Mouse (Mus musculus): ENCODE results near the gene Nipal3. TPM values are rescaled to one million over a fixed set of nuclear protein-coding genes. Genes with fewer than 3 reads are reported as not detected.

Gene Nipal3
- polyA plus RNA-seq, 1 experiment: 23.5 TPM

- H3K27me3 ChIP-seq (ENCODE audit: control insufficient read depth, insufficient read depth, low read length): peaks cover 7% of the 10 kb centered on the region
- no peak overlapping the region; the same call in 1 of the 2 replicates for H3K4me3 ChIP-seq (ENCODE audit: extremely low read depth, insufficient read depth, insufficient read length)
Observed at GRCm38 (mm10) chr4:135397551-135397950, 97.3 kb downstream of the Nipal3 start.

GRCm38 (mm10) chr4:135396303-135396702, 98.5 kb downstream of the Nipal3 start:
- WGBS: 87% methylated on average over 5 of the region's 5 CpGs
- H3K36me3 ChIP-seq (ENCODE audit: control insufficient read depth, insufficient read depth, low read length): no peaks in the 10 kb centered on the region
- no peak for DNase-seq (ENCODE audit: low read depth in 1 of 2, low spot score in 2 of 2)
- no peak for TF ChIP-seq CTCF (IDR thresholded peaks at IDR 0.05; ENCODE audit: extremely low read depth, insufficient read depth, insufficient read length, insufficient replicate concordance)
- H3K4me3 ChIP-seq (ENCODE audit: extremely low read depth, insufficient read depth, insufficient read length): no peak overlapping the region
- H3K4me1 ChIP-seq (ENCODE audit: control insufficient read depth, insufficient read depth, insufficient read length): no peaks in the 10 kb centered on the region
- peaks cover 7% of the 10 kb centered on the region for H3K27me3 ChIP-seq (ENCODE audit: control insufficient read depth, insufficient read depth, low read length)
- no peak overlapping the region for H3K27ac ChIP-seq (ENCODE audit: insufficient read depth, low read length)

More at GRCm38 (mm10) chr4:135397551-135397950, 97.3 kb downstream of the Nipal3 start:
- Histone ChIP-seq H3K36me3 (ENCODE audit: control insufficient read depth, insufficient read depth, low read length) (no peaks in the 10 kb centered on the region), H3K27ac (ENCODE audit: insufficient read depth, low read length) (no peak overlapping the region), H3K4me1 (ENCODE audit: control insufficient read depth, insufficient read depth, insufficient read length) (no peaks in the 10 kb centered on the region)
- WGBS: 21% methylated on average over 16 of the region's 16 CpGs
- DNase-seq (ENCODE audit: low read depth in 1 of 2, low spot score in 2 of 2): no peak
- TF ChIP-seq CTCF (IDR thresholded peaks at IDR 0.05; ENCODE audit: extremely low read depth, insufficient read depth, insufficient read length, insufficient replicate concordance) (no peak), POLR2A (IDR thresholded peaks at IDR 0.05; ENCODE audit: low read depth, low read length) (no peak)

Other genes starting within 250 kb of the Nipal3 start
- gene Clic4, start 222.2 kb downstream of the Nipal3 start, polyA plus RNA-seq (2012; rRNA removed): 34.7 and 40.8 TPM in 2 replicates
- gene Srrm1, start 141.7 kb downstream of the Nipal3 start, polyA plus RNA-seq (2012; rRNA removed): 21.1 and 22.2 TPM in 2 replicates
- 0.83 and 1.2 TPM in 2 replicates for gene Ncmap, start 96.8 kb downstream of the Nipal3 start, polyA plus RNA-seq (2012; rRNA removed)
- gene Rcan3, start 61.2 kb downstream of the Nipal3 start, polyA plus RNA-seq (2012; rRNA removed): 6.3 and 7.9 TPM in 2 replicates
- 0.02 and 0.04 TPM in 2 replicates for gene Stpg1, start 248 bp downstream of the Nipal3 start, polyA plus RNA-seq (2012; rRNA removed)
- 0.12 and 0.14 TPM in 2 replicates for gene Grhl3, start 78.6 kb upstream of the Nipal3 start, polyA plus RNA-seq (2012; rRNA removed)
- gene Ifnlr1, start 191.2 kb upstream of the Nipal3 start, polyA plus RNA-seq (2012; rRNA removed): 0.61 and 0.78 TPM in 2 replicates
- gene Il22ra1, start 233.1 kb upstream of the Nipal3 start, polyA plus RNA-seq (2012; rRNA removed): 0.67 and 0.76 TPM in 2 replicates

All from spleen, adult 2 months (tissue).